Mouse (Mus musculus) erythroid progenitor cell, adult 5-6 weeks (primary cell): ENCODE results near the gene Fmc1. TPM values are rescaled to one million over a fixed set of nuclear protein-coding genes. Genes with fewer than 3 reads are reported as not detected.
"Not testable (repeated sequence)": the region's sequence is repeated elsewhere in the genome, so short reads cannot be mapped to it uniquely, and the experiment has no call there.

Experiments
- ATAC-seq: replicated peaks from 2 replicates; pipeline ENCODE4 v1.8.0; 2016; ENCODE audit warnings: moderate number of reproducible peaks, mild to moderate bottlenecking, moderate TSS enrichment, inconsistent platforms; ENCODE audit not compliant: poor library complexity, low FRiP score, severe bottlenecking
- total RNA-seq, 2 experiments: library from RNA; stranded (forward) in 1 of 2; stranded (reverse) in 1 of 2; fragments of 150-400 nt in 1 of 2; fragments of 186-747, 209-891 nt in 1 of 2; gene quantifications; 2 replicates each; pipeline versions ENCODE4 v1.2.3 to v1.2.4; 2015 to 2017; ENCODE audit warnings: low replicate concordance in 2 of 2

Gene Fmc1
- total RNA-seq (2015; ENCODE audit: low replicate concordance) (26.0 and 26.7 TPM in 2 replicates), total RNA-seq (2017; ENCODE audit: low replicate concordance) (0.90 and 1.1 TPM in 2 replicates)

GRCm38 (mm10) chr6:38533428-38534405, at the start of gene Fmc1:
Gene Fmc1 (plus strand): TSS chr6:38533502.
- ATAC-seq: peak; percentile 83

- ATAC-seq: peak; percentile 86
Observed at GRCm38 (mm10) chr6:38492550-38492949, 40.8 kb upstream of the Fmc1 start.

GRCm38 (mm10) chr6:38495641-38496040, 37.7 kb upstream of the Fmc1 start:
- no peak for ATAC-seq

GRCm38 (mm10) chr6:38512096-38512495, 21.2 kb upstream of the Fmc1 start:
- no peak for ATAC-seq

GRCm38 (mm10) chr6:38512830-38513229, 20.5 kb upstream of the Fmc1 start:
- no peak for ATAC-seq

GRCm38 (mm10) chr6:38515201-38515600, 18.1 kb upstream of the Fmc1 start:
- no peak for ATAC-seq

GRCm38 (mm10) chr6:38523851-38524250, 9.5 kb upstream of the Fmc1 start:
- no peak for ATAC-seq

- ATAC-seq: no peak
Observed at GRCm38 (mm10) chr6:38531211-38531820, 2.0 kb upstream of the Fmc1 start.

GRCm38 (mm10) chr6:38532500-38533420, 542 bp upstream of the Fmc1 start:
- ATAC-seq: peak; percentile 26; the same call in 1 of the 2 replicates

GRCm38 (mm10) chr6:38534640-38535365, 1.5 kb downstream of the Fmc1 start:
- ATAC-seq: peak; percentile 77

- peak; percentile 3; the same call in 1 of the 2 replicates for ATAC-seq
Observed at GRCm38 (mm10) chr6:38535366-38535690, 2.0 kb downstream of the Fmc1 start.

- ATAC-seq: no peak
Observed at GRCm38 (mm10) chr6:38535788-38536187, 2.5 kb downstream of the Fmc1 start.

GRCm38 (mm10) chr6:38544141-38544540, 10.8 kb downstream of the Fmc1 start:
- ATAC-seq: not testable (repeated sequence)

- ATAC-seq: not testable (repeated sequence)
Observed at GRCm38 (mm10) chr6:38547005-38547404, 13.7 kb downstream of the Fmc1 start.

- ATAC-seq: no peak
Observed at GRCm38 (mm10) chr6:38547707-38548106, 14.4 kb downstream of the Fmc1 start.

- not testable (repeated sequence) for ATAC-seq
Observed at GRCm38 (mm10) chr6:38548595-38548994, 15.3 kb downstream of the Fmc1 start.

GRCm38 (mm10) chr6:38549840-38550239, 16.5 kb downstream of the Fmc1 start:
- ATAC-seq: not testable (repeated sequence)

GRCm38 (mm10) chr6:38550250-38551061, 17.2 kb downstream of the Fmc1 start:
- peak; percentile 79 for ATAC-seq
